Mouse (Mus musculus) adrenal gland (tissue): ENCODE measurements around the gene 2900011O08Rik.
"Not testable (repeated sequence)": the region's sequence is repeated elsewhere in the genome, so short reads cannot be mapped to it uniquely, and the experiment has no call there.

Experiments used
- intact Hi-C: fragments of 180-260 bp; cut with DNase I; formaldehyde crosslinking; loops from one replicate; pipeline ENCODE4 v1.15.1; 2025

2900011O08Rik gene

DNA sequence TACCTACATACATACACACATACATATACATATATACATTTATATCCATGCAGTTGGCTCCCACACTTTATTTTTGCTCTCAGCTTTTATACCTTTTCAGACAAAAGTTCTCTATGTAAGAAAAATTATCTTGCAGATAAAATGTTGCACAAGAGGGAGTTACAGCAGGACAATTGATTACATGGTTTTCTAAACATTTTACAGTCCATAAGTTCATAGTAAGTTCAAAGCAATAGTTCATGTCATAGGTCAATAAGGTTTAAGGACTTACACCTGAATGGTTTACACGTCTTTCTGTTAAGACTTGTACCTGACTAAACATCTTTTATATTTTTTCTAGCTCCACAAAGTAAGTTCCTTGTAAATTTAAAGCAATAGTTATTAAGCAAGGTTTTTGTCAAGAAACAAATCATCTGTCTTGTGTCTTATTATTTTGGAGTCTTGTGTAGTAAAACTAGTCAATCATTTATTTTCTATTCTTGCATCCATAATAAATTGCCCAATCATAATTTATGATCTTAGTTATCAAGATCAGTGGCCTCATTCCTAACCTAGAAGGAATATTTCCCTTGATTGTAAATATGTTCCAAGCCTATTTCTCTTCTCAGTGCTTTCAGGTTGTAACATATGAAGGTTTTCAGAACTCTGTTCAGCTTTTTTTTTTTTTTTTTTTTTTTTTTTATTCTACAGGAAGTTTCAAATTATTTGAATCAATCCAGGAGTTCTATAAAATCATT, 72.9 kb downstream of the 2900011O08Rik start:
- intact Hi-C loops, result no loop called here

DNA sequence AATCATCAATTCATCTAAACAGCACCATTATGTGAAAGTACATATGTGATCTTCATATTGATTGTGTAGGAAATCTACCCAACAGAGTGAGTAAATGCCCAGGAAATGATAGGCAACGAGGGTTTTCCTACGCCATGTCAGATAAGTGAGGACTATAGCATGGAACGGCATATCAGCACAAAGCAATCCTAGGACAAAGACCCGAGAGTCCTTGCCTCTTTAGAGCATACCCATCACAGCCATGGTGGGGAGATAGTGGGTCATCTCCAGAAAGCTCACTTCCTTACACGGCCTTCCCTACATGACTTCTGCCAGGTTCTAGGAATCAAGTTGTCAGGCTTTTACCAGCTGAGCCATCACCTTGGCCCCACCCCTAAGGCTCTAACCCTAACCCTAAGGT, 73.5 kb downstream of the 2900011O08Rik start:
- intact Hi-C loops, result no loop called here

DNA sequence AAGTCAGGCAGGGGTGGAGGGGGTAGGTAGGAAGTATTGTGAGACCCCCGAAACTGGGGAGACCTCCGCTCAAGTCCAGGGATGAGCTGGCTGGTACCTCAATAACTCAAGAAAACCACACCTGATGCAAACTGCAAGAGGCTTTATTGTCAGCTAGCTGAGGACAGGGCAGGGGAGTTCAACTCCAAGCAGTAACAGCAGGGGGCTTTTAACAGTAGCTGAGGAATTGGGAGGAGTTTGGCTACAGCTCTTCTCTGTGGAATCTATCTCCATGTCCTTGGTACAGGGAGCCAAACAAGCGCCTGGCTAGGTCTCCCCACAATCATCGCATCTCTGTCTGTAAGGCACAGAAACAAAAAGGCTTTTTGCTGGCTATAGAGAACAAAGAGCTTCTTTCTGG, 80.2 kb downstream of the 2900011O08Rik start:
- intact Hi-C loops, result not testable (repeated sequence)

DNA sequence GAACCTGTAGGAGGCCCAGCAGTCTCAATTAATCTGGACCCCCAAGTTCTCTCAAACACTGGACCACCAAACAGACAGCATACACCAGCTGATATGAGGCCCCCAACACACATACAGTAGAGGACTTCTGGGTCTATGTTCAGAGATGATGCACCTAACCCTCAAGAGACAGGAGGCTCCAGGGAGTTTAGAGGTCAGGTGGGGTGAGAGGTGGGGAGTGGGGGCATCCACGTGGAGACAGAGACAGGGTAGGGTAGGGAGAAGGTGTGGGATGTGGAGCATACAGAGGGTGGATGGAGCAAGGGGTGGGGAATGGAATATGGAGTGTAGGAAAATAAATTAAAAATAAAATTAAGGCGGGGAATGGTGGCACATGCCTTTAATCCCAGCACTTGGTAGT, 82.3 kb downstream of the 2900011O08Rik start:
- intact Hi-C loops, result not testable (repeated sequence)

DNA sequence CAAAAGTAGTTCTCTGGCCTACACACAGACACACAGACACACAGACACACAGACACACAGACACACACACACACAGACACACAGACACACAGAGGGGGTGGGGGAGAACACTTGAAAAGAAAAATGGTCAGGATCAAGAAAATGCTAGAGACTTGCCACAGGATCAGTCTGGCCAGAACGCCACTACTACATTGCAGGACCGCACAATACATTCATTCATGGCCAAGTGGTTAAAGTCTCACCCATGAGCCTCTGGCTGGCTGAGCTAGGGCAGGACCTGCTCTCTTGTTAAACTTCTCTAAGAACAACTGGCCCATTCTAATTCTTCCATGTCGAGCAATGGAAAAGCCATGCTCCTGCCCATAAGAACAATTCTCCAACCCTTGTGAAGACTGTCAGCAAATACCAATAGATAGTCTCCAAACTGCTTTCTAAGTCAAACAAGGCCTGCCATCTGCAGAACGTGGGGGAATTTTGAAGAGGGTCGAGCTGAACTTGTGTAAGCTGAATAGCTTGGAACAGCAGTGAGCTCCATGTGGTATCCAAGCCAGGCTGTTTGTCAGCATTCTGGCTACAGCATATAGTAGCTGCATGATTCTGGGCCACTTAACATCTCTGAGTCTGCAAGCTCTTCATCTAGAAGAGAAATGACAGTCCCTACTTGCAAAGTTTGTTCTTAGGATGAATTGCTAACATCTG, 84.2 kb downstream of the 2900011O08Rik start:
- intact Hi-C loops, result no loop called here

DNA sequence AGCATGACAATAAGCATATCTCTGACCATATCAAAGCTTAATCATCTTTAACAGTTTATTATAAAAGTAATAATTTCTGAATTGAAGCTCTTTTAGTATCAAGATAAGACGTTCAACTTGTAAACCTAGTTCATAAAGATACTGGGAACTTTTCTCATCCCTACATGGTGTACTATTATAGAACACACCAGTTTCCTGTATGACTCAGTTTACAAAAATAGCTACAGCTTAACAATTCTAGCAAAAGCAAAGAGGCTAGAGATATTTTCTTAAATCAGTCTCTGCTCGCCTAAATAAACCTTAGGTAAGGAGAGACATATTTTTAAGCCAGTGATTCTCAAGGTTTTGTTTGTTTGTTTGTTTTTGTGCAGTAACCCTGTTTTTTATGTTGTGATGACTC, 96.5 kb downstream of the 2900011O08Rik start:
- intact Hi-C loops, result no loop called here

DNA sequence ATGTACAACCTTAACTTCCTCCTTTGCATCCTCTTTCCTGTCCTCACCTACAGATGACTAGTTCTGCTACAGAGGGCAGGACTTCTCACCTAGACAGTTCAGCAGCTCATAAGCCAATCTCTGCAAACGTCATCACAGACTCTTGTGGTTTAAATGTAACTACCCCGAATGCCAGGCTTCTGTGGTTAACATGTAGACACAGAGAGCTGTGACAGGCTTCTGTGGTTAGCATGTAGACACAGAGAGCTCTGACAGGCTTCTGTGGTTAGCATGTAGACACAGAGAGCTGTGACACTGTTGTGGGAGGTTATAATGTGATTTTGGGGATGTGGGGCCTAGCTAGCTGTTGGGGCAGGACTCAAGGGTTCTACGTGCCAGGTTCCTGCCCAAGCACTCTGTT, 101.8 kb downstream of the 2900011O08Rik start:
- intact Hi-C loops, result no loop called here

DNA sequence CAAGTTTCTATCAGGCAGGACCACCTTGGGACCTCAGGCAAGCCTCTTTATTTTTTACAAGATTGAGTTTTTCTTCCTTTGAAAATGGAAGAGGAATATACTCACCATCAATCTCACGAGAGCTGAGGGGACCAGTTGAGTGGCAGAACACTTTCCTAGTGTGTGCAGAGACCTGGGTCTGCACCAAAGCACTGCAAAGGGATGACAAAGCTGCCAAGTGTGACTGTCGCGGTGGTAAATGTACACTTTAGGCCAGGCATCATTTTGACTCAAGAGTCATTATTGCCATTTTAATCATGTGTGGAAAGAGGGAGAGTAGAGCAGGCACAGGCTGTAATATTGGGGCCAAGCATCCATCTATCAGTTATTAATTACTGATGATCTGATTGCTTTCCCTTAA, 102.9 kb downstream of the 2900011O08Rik start:
- intact Hi-C loops, result no loop called here

DNA sequence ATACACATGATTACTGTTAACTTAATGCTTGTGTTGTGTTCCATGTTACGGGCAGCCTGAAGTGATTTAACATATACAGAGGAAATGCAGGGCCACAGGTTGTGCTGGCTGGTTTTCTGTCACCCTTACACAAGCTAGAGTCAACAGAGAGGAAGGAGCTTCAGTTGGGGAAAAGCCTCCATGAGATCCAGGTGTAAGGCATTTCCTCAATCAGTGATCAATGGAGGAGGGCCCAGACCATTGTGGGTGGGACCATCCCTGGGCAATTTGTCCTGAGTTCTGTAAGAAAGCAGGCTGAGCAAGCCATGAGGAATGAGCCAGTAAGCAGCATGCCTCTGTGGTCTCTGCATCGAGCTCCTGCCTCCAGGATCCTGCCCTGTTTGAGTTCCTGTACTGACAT, 105.4 kb downstream of the 2900011O08Rik start:
- intact Hi-C loops, result no loop called here

DNA sequence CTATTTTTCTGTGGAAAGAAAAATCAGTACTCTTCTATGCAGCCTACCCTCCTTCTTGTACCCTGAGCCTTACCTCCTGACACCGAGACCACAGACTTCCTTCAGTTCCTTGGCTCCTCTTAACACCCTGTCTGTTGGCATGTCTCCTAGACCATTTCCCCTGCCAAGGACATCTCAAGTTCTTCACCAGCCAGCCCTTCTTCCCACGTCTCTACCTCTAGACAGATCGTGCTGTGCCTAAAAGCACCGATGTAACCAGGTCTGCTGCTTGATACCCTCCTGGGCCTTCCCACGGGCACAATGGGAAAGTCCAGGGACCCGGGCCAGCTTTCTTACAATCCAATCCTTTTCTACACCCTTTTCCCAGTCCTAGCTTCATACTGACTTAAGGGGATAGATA, 119.5 kb downstream of the 2900011O08Rik start:
- intact Hi-C loops, result no loop called here

DNA sequence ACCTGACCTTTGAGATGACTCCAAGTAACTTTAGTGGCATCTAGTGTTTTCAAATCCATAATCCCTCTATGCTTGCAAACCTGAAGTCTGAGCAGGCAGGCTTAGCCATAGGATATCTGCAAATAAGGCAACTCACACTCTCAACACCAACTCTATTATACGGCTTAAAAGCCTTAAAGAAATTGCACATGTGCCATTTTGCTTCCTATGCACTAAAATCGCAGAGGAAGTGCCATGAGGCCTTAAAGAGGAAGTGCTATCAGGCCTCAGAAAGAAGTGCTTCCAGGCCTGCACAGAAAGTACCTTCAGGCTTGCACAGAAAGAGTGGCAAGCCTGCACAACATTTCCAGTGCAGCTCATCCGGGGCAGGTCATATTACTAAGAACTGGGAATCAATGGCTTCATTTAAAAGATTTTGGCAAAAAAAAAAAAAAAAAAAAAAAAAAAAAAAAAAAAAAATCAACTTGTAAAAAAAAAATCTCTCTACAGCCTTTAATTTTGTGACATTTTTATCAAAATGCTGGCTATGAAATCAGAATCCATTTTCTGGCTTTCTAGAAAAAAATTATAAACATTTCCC, 123.3 kb downstream of the 2900011O08Rik start:
- intact Hi-C loops, result loop anchor here (10.0 kb wide), 1 partner anchor 205 kb away; the partner anchor contains the start of genes Mpv17l and Pdxdc1

DNA sequence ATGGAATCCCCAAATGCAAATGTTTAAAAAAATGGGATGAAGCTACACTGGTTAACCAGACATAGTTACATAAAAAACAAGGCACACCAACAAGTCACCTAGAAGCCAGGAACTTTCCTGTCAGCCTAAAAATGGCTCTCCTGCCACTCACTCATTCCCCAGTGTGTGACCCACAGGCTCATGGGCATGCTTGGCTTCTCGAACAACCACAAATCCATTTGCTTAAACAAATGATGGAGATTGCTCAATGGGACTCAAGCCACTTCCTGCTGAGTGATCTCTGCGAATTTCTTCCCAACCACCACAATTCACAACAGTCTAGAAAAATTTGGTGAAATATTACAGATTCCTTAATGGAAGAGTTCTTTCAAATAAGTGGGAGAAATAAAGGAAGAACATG, 124.5 kb downstream of the 2900011O08Rik start:
- intact Hi-C loops, result loop anchor here (10.0 kb wide), 1 partner anchor 206 kb away; the partner anchor contains the start of genes Mpv17l and Pdxdc1

DNA sequence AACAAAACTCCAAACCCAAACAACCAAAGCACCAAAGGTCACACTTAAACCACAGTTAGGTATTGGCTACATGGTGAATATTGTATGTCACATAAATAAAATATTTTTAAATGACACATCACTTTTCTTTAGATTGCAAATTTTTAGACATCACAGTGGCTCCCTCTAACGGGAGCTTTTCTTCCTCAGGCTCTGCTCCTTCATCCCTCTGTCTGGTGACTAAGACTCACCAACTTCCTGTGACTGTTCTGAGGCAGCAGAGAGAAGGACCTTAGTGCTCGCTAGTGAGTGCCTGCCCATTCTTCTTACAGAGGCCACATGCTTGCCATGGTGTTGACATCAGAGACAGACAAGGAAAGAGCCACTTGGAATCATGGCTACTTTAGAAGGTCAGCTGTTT, 125.7 kb downstream of the 2900011O08Rik start:
- intact Hi-C loops, result loop anchor here (10.0 kb wide), 1 partner anchor 207 kb away; the partner anchor contains the start of genes Mpv17l and Pdxdc1

DNA sequence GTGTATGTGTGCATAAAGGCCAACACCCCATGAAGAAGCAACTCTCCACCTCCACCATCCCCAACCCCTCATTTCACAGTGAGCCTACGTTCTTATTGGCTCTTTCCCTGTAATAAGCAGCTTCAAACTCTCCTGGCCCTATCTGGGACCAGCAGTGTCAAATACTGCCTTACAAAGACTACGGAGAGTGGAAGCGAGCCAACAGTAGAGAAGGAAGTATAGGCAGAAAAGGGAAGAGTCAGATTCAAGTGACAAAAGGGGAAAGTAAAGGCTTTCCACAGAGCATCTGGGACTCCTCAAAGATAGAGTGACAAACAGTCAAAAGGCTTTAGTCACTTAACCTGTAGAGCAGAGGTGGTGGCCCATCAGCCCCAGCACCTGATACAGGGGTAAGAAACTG, 126.3 kb downstream of the 2900011O08Rik start:
- intact Hi-C loops, result loop anchor here (10.0 kb wide), 1 partner anchor 208 kb away; the partner anchor contains the start of genes Mpv17l and Pdxdc1

DNA sequence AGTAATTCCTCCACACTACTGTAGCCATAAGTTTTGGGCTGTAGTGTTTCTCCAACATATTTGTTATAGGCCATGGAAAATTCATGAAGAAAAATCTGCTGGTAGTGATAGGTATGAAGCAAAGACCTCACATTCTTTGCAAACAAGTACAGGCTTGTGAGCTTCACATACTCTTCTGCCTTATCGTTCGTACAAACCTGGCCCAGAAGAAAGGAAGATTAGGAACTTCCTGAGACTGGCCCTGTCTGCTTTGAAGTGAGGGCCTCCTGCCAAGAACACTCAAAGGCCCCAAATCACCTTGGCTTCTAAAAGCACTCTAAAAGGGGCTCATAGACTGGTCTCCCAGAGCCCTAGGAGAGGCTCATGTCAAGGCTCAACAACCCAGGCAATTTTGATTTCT, 130.9 kb downstream of the 2900011O08Rik start:
- intact Hi-C loops, result loop anchor here (10.0 kb wide), 1 partner anchor 212 kb away; the partner anchor contains the start of genes Mpv17l and Pdxdc1

DNA sequence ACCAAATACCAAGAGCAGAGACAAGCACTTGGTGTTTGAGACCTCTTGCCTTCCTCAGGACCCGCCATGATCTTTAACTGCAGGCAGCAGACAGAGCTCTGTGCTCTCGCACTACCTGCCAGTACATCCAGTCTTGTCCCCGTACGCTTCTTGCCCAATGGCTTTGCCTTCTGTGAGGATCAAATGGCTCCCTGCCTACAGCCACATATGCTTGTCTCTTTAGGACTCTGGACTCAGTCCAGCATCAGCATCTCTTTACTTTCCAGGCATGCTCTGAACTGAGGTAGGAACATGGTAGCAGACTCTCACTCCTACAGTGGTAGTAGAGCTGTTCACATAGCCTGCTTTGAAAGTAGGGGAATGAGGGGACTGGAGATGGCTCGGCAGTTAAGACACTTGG, 134.5 kb downstream of the 2900011O08Rik start:
- intact Hi-C loops, result no loop called here

DNA sequence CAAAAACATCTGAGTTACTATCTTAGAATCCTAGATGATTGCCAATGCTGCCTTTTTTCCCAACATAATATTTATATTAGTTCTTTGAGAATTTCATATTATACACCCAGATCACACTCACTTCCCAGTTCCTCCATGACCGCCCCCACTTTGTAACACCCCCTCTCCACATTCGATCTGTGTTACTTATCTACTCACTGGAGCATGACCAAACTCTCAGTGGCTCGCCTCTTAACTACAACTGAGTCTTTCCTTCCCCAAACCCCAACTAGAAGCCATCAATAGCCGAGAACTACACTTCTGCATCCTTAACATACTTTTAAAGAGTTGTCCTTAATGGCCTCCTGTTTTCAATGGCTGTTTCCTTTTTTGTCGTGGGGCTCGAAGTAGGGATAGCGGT, 135.2 kb downstream of the 2900011O08Rik start:
- intact Hi-C loops, result no loop called here

DNA sequence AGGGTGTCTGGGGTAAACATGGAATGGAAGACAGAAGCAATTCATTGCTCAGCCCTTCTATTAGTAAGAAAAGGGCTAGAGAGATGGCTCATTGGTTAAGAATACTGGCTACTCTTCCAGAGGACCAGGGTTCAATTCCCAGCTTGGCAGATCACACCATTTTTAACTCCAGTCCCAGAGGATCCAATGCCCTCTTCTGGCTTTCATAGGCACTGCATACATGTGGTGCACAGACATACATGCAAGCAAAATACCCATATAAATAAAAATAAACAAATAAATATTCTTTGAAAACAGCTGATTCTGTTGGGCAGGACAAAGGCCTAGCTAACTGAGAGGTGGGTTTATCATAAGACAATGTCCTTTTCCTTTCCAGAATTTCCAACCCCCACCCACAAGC, 136.2 kb downstream of the 2900011O08Rik start:
- intact Hi-C loops, result no loop called here

DNA sequence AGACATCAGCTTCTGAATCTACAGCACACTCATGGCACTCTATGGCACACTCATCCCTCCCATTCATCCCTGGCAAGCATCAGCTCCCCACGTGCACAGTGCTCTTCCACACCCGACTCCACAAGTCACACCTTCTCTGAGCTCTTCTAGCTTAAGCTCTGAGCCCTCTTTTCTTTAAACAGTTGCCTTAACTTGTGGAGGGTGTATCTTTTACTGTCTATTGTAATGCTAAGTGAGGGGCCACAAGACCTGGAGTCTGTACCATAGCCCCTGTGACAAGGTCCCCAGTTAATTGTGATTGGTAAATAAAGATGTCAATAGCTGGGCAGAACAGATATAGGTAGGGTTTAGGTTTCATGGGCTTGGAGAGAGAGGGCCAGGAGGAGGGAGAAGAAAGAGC, 137.5 kb downstream of the 2900011O08Rik start:
- intact Hi-C loops, result no loop called here

DNA sequence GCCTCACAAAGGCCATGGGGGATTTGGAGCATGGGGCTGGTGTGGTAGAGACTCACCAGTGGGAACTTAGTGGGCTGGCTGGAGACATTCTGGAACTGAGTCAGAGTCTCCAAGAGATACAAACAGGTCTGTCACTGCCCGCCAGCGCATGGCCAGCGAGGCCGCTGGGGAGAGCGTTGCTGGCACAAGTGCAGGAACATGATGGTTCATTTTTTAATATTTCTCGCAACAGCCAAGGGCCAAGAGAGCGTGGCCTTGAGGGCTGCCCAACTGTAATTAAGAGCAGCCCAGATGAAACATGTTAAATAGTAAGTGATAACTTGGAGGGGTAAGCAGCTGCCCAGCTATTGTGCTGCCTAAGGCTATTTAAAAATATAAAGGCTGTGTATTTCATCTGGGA, 138.3 kb downstream of the 2900011O08Rik start:
- intact Hi-C loops, result no loop called here

DNA sequence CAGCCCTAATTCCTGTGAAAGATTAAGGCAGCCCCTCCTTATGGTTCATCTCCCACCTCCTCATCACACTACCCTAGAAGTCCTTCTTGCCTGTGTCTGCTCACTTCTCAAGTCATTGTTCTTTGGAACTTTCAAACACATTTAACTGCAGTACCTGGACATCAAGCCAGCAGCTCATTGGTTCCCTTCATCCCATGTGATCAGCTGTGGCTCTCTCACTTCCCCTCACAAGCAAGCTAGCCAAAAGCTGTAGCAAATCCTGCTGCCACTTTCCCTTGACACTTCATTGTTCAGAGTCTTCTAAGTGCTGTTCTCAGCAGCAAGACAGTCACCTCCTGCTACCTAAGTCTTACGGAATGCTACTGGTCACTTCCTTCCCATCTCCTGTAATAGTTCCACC, 138.8 kb downstream of the 2900011O08Rik start:
- intact Hi-C loops, result no loop called here

DNA sequence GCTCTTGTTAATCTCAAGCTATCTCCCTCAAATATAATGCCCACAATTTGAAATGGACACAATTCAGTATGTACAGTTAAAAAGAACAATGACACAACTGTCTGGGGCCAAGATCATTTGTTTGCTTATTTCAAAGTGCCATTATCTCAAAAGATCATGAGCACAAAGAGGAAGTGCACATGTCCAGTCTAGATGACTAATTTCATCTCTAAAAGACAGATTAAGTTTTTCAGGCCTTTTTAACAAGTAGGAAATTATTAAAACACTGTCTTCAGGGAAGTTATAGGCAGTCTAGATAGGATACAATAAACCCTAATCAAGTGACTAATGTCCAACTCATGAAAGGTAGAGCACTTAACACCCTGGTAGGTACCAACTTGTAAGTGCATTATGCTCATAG, 142.6 kb downstream of the 2900011O08Rik start:
- intact Hi-C loops, result no loop called here
